Mouse (Mus musculus) myocyte (in vitro differentiated cells): ENCODE measurements around the gene Acly. TPM values are rescaled to one million over a fixed set of nuclear protein-coding genes. Genes with fewer than 3 reads are reported as not detected.

ENCODE experiments used
- H3K27me3 ChIP-seq: one replicate; pipeline ENCODE4 v1.6.1; 2011; ENCODE audit not compliant: control insufficient read depth, insufficient read depth, insufficient read length
- H3K36me3 ChIP-seq: one replicate; pipeline ENCODE4 v1.6.1; 2011; ENCODE audit not compliant: control insufficient read depth, insufficient read depth
- H3K4me2 ChIP-seq: one replicate; pipeline ENCODE4 v1.6.1; 2011; ENCODE audit warnings: low read depth, control low read depth
- H3K4me3 ChIP-seq: one replicate; pipeline ENCODE4 v1.5.1; 2011; ENCODE audit warnings: mild to moderate bottlenecking, control low read depth, moderate library complexity
- H3K79me2 ChIP-seq: one replicate; pipeline ENCODE4 v1.6.1; 2011; ENCODE audit not compliant: control insufficient read depth, insufficient read depth
- H3ac ChIP-seq: one replicate; pipeline ENCODE4 v1.6.1; 2011; ENCODE audit not compliant: control insufficient read depth, insufficient read length
- CEBPB ChIP-seq: IDR thresholded peaks from 2 replicates; pipeline ENCODE4 v1.6.1; 2011; ENCODE audit warnings: mild to moderate bottlenecking, moderate library complexity; ENCODE audit not compliant: poor library complexity, insufficient read depth, severe bottlenecking
- E2F4 ChIP-seq: IDR thresholded peaks from one replicate; pipeline ENCODE4 v1.6.1; 2011; ENCODE audit warnings: mild to moderate bottlenecking, control low read depth, moderate library complexity; ENCODE audit not compliant: insufficient read depth
- MAX ChIP-seq: IDR thresholded peaks from one replicate; pipeline ENCODE4 v1.6.1; 2011; ENCODE audit warnings: low read depth, mild to moderate bottlenecking, control low read depth
- MYOD1 ChIP-seq, 3 experiments: IDR thresholded peaks; one replicate each; pipeline ENCODE4 v1.6.1; 2011; ENCODE audit warnings: control low read depth in 2 of 3, low read depth in 2 of 3, mild to moderate bottlenecking in 2 of 3, moderate library complexity in 1 of 3; ENCODE audit not compliant: insufficient read length in 2 of 3, control insufficient read depth in 1 of 3
- MYOG ChIP-seq, 3 experiments: IDR thresholded peaks; one replicate each; pipeline ENCODE4 v1.6.1; 2011; ENCODE audit warnings: control low read depth in 2 of 3, low read depth in 2 of 3, mild to moderate bottlenecking in 2 of 3; ENCODE audit not compliant: insufficient read length in 2 of 3, control insufficient read depth in 1 of 3, insufficient read depth in 1 of 3
- POLR2A ChIP-seq: IDR thresholded peaks from one replicate; pipeline ENCODE4 v1.6.1; 2011; ENCODE audit warnings: low read depth, mild to moderate bottlenecking, control low read depth, moderate library complexity; ENCODE audit not compliant: insufficient read length
- POLR2AphosphoS2 ChIP-seq: IDR thresholded peaks from one replicate; pipeline ENCODE4 v1.6.1; 2011; ENCODE audit warnings: low read depth, control low read depth; ENCODE audit not compliant: insufficient read length
- REST ChIP-seq: IDR thresholded peaks from one replicate; pipeline ENCODE4 v1.6.1; 2011; ENCODE audit warnings: mild to moderate bottlenecking, control low read depth, moderate library complexity; ENCODE audit not compliant: insufficient read depth, insufficient read length
- SRF ChIP-seq: IDR thresholded peaks from one replicate; pipeline ENCODE4 v1.6.1; 2011; ENCODE audit warnings: low read depth; ENCODE audit not compliant: control insufficient read depth, insufficient read length
- TCF12 ChIP-seq: IDR thresholded peaks from one replicate; pipeline ENCODE4 v1.6.1; 2011; ENCODE audit warnings: mild to moderate bottlenecking, control low read depth; ENCODE audit not compliant: poor library complexity, insufficient read depth, severe bottlenecking
- TCF3 ChIP-seq: IDR thresholded peaks from one replicate; pipeline ENCODE4 v1.6.1; 2011; ENCODE audit warnings: low read depth, control low read depth; ENCODE audit not compliant: insufficient read length
- USF1 ChIP-seq: IDR thresholded peaks from one replicate; pipeline ENCODE4 v1.6.1; 2011; ENCODE audit warnings: low read depth, mild to moderate bottlenecking, control low read depth, moderate library complexity
- polyA plus RNA-seq: library from polyadenylated mRNA; unstranded; fragments of >200 nt; fragmentation: generic; extraction: Trizol; gene quantifications from one replicate; pipeline ENCODE4 v1.2.1, GENCODE M21; 2012; ENCODE audit warnings: missing spikeins

Gene Acly
- 95.5 TPM for polyA plus RNA-seq

- Histone ChIP-seq H3K4me2 (peak within 1 kb of the TSS; percentile 98), H3K36me3 (peaks cover 16% of the 10 kb centered on the region), H3K4me3 (peak within 1 kb of the TSS; percentile 98), H3K79me2 (peaks cover 40% of the 10 kb centered on the region), H3K27me3 (no peaks in the 10 kb centered on the region), H3ac (peak within 1 kb of the TSS; percentile 19)
- TF ChIP-seq TCF12 (no peak), REST (no peak), MYOG (IDR thresholded peaks at IDR 0.05; ENCODE audit: control insufficient read depth in 1 of 3, insufficient read depth in 1 of 3, insufficient read length in 2 of 3, low read depth in 2 of 3) (peak in 1 of 3 experiments; percentile 6), SRF (peak; percentile 14), POLR2AphosphoS2 (peak; percentile 94), POLR2A (peak; percentile 97), E2F4 (no peak)
These were observed at the start of gene Acly for GRCm38 (mm10) chr11:100527458-100528374. Gene Acly, minus strand, starts transcription at chr11:100528000.

DNA sequence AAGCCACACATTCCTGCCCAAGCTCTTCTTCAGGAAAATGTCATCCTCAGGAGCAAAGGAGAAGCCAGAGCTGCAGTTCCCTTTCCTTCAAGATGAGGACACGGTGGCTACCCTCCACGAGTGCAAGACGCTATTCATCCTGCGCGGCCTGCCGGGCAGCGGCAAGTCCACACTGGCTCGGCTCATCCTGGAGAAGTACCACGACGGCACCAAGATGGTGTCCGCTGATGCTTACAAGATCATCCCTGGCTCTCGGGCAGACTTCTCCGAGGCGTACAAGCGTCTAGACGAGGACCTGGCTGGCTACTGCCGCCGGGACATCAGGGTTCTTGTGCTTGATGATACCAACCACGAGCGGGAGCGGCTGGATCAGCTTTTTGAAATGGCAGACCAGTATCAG is 48.5 kb upstream of the Acly start:
- Histone ChIP-seq H3K27me3 (no peaks in the 10 kb centered on the region), H3K4me2 (no peak overlapping the region), H3K79me2 (no peaks in the 10 kb centered on the region), H3K36me3 (peaks cover 2% of the 10 kb centered on the region), H3ac (no peak overlapping the region), H3K4me3 (no peak overlapping the region)
- TF ChIP-seq POLR2AphosphoS2 (peak; percentile 45), POLR2A (no peak)

GRCm38 (mm10) chr11:100575484-100575855 is 47.7 kb upstream of the Acly start:
- Histone ChIP-seq H3K27me3 (no peaks in the 10 kb centered on the region), H3K36me3 (no peaks in the 10 kb centered on the region), H3K4me2 (peak overlapping the region; percentile 66), H3ac (no peak overlapping the region), H3K4me3 (peak overlapping the region; percentile 33), H3K79me2 (no peaks in the 10 kb centered on the region)
- TF ChIP-seq REST = no peak
- TF ChIP-seq TCF12 = no peak
- TF ChIP-seq E2F4 = no peak
- TF ChIP-seq POLR2AphosphoS2 = no peak
- no peak for TF ChIP-seq USF1
- TF ChIP-seq MAX = no peak
- no peak for TF ChIP-seq TCF3
- TF ChIP-seq SRF = no peak
- no peak for TF ChIP-seq POLR2A
- TF ChIP-seq MYOD1 (IDR thresholded peaks at IDR 0.05; ENCODE audit: control insufficient read depth in 1 of 3, insufficient read length in 2 of 3, low read depth in 2 of 3) = no peak

GRCm38 (mm10) chr11:100574708-100575483 is 47.1 kb upstream of the Acly start, which contains the start of gene Cnp:
Gene Cnp, plus strand, starts transcription at chr11:100574904.
- Histone ChIP-seq H3K4me3 (peak within 1 kb of the TSS; percentile 33), H3K36me3 (no peaks in the 10 kb centered on the region)
- peak in 1 of 3 experiments; percentile 2 for TF ChIP-seq MYOG (IDR thresholded peaks at IDR 0.05; ENCODE audit: control insufficient read depth in 1 of 3, insufficient read depth in 1 of 3, insufficient read length in 2 of 3, low read depth in 2 of 3)
- no peak for TF ChIP-seq MYOD1 (IDR thresholded peaks at IDR 0.05; ENCODE audit: control insufficient read depth in 1 of 3, insufficient read length in 2 of 3, low read depth in 2 of 3)
- TF ChIP-seq POLR2A = peak; percentile 74
- no peak for TF ChIP-seq CEBPB
- TF ChIP-seq TCF12 = no peak
- TF ChIP-seq POLR2AphosphoS2 = no peak
- TF ChIP-seq REST = no peak
- no peak for TF ChIP-seq USF1

DNA sequence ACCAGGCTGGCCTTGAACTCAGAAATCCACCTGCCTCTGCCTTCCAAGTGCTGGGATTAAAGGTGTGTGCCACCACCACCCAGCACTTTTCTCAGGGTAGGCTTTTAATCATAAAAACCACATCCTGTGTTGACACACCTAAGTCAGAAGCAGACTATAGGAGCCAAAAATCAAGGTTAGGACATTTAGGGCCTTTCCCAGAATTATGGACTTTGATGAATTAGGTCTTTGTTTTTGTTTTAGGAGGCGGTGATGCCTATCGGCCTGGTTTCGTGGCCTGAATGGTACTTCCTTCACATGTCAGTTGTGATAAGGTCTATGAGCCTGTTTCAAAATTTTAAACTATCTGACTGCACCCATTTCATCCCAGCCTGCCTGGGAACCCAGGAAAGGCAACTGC is 46.4 kb upstream of the Acly start:
- Histone ChIP-seq H3K4me2 (peak overlapping the region; percentile 66), H3K27me3 (no peaks in the 10 kb centered on the region), H3ac (no peak overlapping the region), H3K4me3 (peak overlapping the region; percentile 33), H3K79me2 (no peaks in the 10 kb centered on the region), H3K36me3 (no peaks in the 10 kb centered on the region)
- TF ChIP-seq TCF12 = no peak
- no peak for TF ChIP-seq MYOD1 (IDR thresholded peaks at IDR 0.05; ENCODE audit: control insufficient read depth in 1 of 3, insufficient read length in 2 of 3, low read depth in 2 of 3)
- TF ChIP-seq REST = no peak
- TF ChIP-seq POLR2AphosphoS2 = no peak
- TF ChIP-seq POLR2A = no peak
- no peak for TF ChIP-seq MYOG (IDR thresholded peaks at IDR 0.05; ENCODE audit: control insufficient read depth in 1 of 3, insufficient read depth in 1 of 3, insufficient read length in 2 of 3, low read depth in 2 of 3)
- TF ChIP-seq E2F4 = no peak
- no peak for TF ChIP-seq CEBPB
- no peak for TF ChIP-seq TCF3
- TF ChIP-seq SRF = no peak
- no peak for TF ChIP-seq MAX
- TF ChIP-seq USF1 = no peak

More at GRCm38 (mm10) chr11:100574708-100575483, 47.1 kb upstream of the Acly start, which contains the start of gene Cnp:
- H3ac ChIP-seq = no peak within 1 kb of the TSS
- no peaks in the 10 kb centered on the region for H3K79me2 ChIP-seq
- H3K4me2 ChIP-seq = peak within 1 kb of the TSS; percentile 66
- no peaks in the 10 kb centered on the region for H3K27me3 ChIP-seq
